Mouse (Mus musculus) MEL (cell line): ENCODE measurements around the gene Mpc1. TPM values are rescaled to one million over a fixed set of nuclear protein-coding genes. Genes with fewer than 3 reads are reported as not detected.

Experiments
- DNase-seq: peaks from one replicate; pipeline ENCODE4 v3.0.0; 2011; ENCODE audit warnings: low read depth, low spot score
- H3K27ac ChIP-seq: 2 replicates; pipeline ENCODE4 v1.5.1; 2012; ENCODE audit warnings: low read depth, mild to moderate bottlenecking, control low read depth, low read length, moderate library complexity; ENCODE audit not compliant: control insufficient read depth
- H3K27me3 ChIP-seq, 2 experiments: fragments of 150-350 bp in 1 of 2; sonication (generic) in 1 of 2; 2 replicates each; pipeline ENCODE4 v1.6.1; 2012; ENCODE audit warnings: low read length in 2 of 2, mild to moderate bottlenecking in 2 of 2, improper control_type of control experiment in 1 of 2, moderate library complexity in 1 of 2; ENCODE audit not compliant: insufficient read depth in 2 of 2, control insufficient read depth in 1 of 2
- H3K36me3 ChIP-seq, 2 experiments: 2 replicates each; pipeline ENCODE4 v1.6.1; 2012 to 2014; ENCODE audit warnings: low read length in 2 of 2, improper control_type of control experiment in 1 of 2, inconsistent platforms in 1 of 2, mild to moderate bottlenecking in 1 of 2; ENCODE audit not compliant: insufficient read depth in 2 of 2, control insufficient read depth in 1 of 2
- H3K4me1 ChIP-seq, 2 experiments: fragments of 150-350 bp in 1 of 2; sonication (generic) in 1 of 2; 2 replicates each; pipeline ENCODE4 v1.6.1; 2012; ENCODE audit warnings: low read length in 2 of 2, improper control_type of control experiment in 1 of 2, mild to moderate bottlenecking in 1 of 2; ENCODE audit not compliant: insufficient read depth in 2 of 2, control insufficient read depth in 1 of 2
- H3K4me3 ChIP-seq, 2 experiments: fragments of 150-350 bp in 1 of 2; sonication (generic) in 1 of 2; 2 replicates each; pipeline ENCODE4 v1.5.1; 2012; ENCODE audit warnings: low read depth in 2 of 2, low read length in 2 of 2, mild to moderate bottlenecking in 2 of 2, moderate library complexity in 2 of 2, control low read depth in 1 of 2, improper control_type of control experiment in 1 of 2; ENCODE audit not compliant: control insufficient read depth in 1 of 2, insufficient read depth in 1 of 2
- H3K79me2 ChIP-seq: 2 replicates; pipeline ENCODE4 v1.6.1; 2012; ENCODE audit warnings: mild to moderate bottlenecking, low read length, moderate library complexity; ENCODE audit not compliant: control insufficient read depth, poor library complexity, insufficient read depth
- H3K9ac ChIP-seq: 2 replicates; pipeline ENCODE4 v1.6.1; 2012; ENCODE audit warnings: low read depth, mild to moderate bottlenecking, control low read depth, low read length, moderate library complexity; ENCODE audit not compliant: control insufficient read depth, poor library complexity, severe bottlenecking
- H3K9me3 ChIP-seq: fragments of 150-350 bp; sonication (generic); replicated peaks from 2 replicates; pipeline ENCODE4 v1.6.1; 2012; ENCODE audit warnings: mild to moderate bottlenecking, low read length, improper control_type of control experiment, moderate library complexity; ENCODE audit not compliant: insufficient read depth
- BHLHE40 ChIP-seq: IDR thresholded peaks from 2 replicates; pipeline ENCODE4 v1.6.1; 2012; ENCODE audit warnings: low read depth, mild to moderate bottlenecking, inconsistent platforms, low read length, improper control_type of control experiment, borderline replicate concordance
- CHD1 ChIP-seq: IDR thresholded peaks from 2 replicates; pipeline ENCODE4 v1.6.1; 2012; ENCODE audit warnings: low read depth, mild to moderate bottlenecking, inconsistent platforms, low read length, improper control_type of control experiment
- CHD2 ChIP-seq: IDR thresholded peaks from 2 replicates; pipeline ENCODE4 v1.6.1; 2011; ENCODE audit warnings: low read length, improper control_type of control experiment
- E2F4 ChIP-seq: IDR thresholded peaks from 2 replicates; pipeline ENCODE4 v1.6.1; 2011; ENCODE audit warnings: low read depth, low read length, improper control_type of control experiment, borderline replicate concordance
- ELF1 ChIP-seq: IDR thresholded peaks from 2 replicates; pipeline ENCODE4 v1.6.1; 2014; ENCODE audit warnings: low read depth, mild to moderate bottlenecking, inconsistent platforms, low read length, improper control_type of control experiment, moderate library complexity
- ETS1 ChIP-seq: IDR thresholded peaks from 2 replicates; pipeline ENCODE4 v1.6.1; 2012; ENCODE audit warnings: low read depth, mild to moderate bottlenecking, inconsistent platforms, low read length, improper control_type of control experiment, moderate library complexity
- GABPA ChIP-seq: IDR thresholded peaks from 2 replicates; pipeline ENCODE4 v1.6.1; 2012; ENCODE audit warnings: low read depth, mild to moderate bottlenecking, inconsistent platforms, low read length, improper control_type of control experiment, moderate library complexity
- KAT2A ChIP-seq: conservative IDR thresholded peaks from 2 replicates; pipeline ENCODE4 v1.6.1; 2012; ENCODE audit warnings: low read depth, low read length, improper control_type of control experiment, inconsistent platforms
- MAFK ChIP-seq: IDR thresholded peaks from 2 replicates; pipeline ENCODE4 v1.6.1; 2011; ENCODE audit warnings: low read depth, mild to moderate bottlenecking, low read length, improper control_type of control experiment, borderline replicate concordance
- MAX ChIP-seq: IDR thresholded peaks from 2 replicates; pipeline ENCODE4 v1.6.1; 2011; ENCODE audit warnings: low read length, improper control_type of control experiment
- MAZ ChIP-seq: IDR thresholded peaks from 2 replicates; pipeline ENCODE4 v1.6.1; 2012; ENCODE audit warnings: low read depth, mild to moderate bottlenecking, inconsistent platforms, low read length, improper control_type of control experiment
- MXI1 ChIP-seq: IDR thresholded peaks from 2 replicates; pipeline ENCODE4 v1.6.1; 2011; ENCODE audit warnings: mild to moderate bottlenecking, low read depth, low read length, improper control_type of control experiment
- NRF1 ChIP-seq: IDR thresholded peaks from 2 replicates; pipeline ENCODE4 v1.6.1; 2014; ENCODE audit warnings: low read depth, mild to moderate bottlenecking, inconsistent platforms, low read length, improper control_type of control experiment, moderate library complexity; ENCODE audit not compliant: poor library complexity, insufficient read depth, severe bottlenecking
- POLR2A ChIP-seq, 2 experiments: IDR thresholded peaks; 2 replicates each; pipeline ENCODE4 v1.6.1; 2011 to 2012; ENCODE audit warnings: low read length in 2 of 2, mild to moderate bottlenecking in 2 of 2, control low read depth in 1 of 2, improper control_type of control experiment in 1 of 2, low read depth in 1 of 2, moderate library complexity in 1 of 2; ENCODE audit not compliant: control insufficient read depth in 1 of 2, insufficient read depth in 1 of 2, poor library complexity in 1 of 2
- POLR2AphosphoS5 ChIP-seq: IDR thresholded peaks from 2 replicates; pipeline ENCODE4 v1.6.1; 2012; ENCODE audit warnings: low read depth, borderline replicate concordance, mild to moderate bottlenecking, inconsistent platforms, low read length, moderate library complexity, mixed read lengths
- RAD21 ChIP-seq: IDR thresholded peaks from 2 replicates; pipeline ENCODE4 v1.6.1; 2011; ENCODE audit warnings: mild to moderate bottlenecking, low read depth, low read length, improper control_type of control experiment
- RCOR1 ChIP-seq: IDR thresholded peaks from 2 replicates; pipeline ENCODE4 v1.6.1; 2012; ENCODE audit warnings: low read depth, mild to moderate bottlenecking, inconsistent platforms, low read length, improper control_type of control experiment
- SIN3A ChIP-seq: IDR thresholded peaks from 2 replicates; pipeline ENCODE4 v1.6.1; 2012; ENCODE audit warnings: low read length, improper control_type of control experiment, inconsistent platforms
- SMC3 ChIP-seq: IDR thresholded peaks from 2 replicates; pipeline ENCODE4 v1.6.1; 2011; ENCODE audit warnings: low read depth, low read length, improper control_type of control experiment
- TCF12 ChIP-seq: IDR thresholded peaks from 2 replicates; pipeline ENCODE4 v1.6.1; 2014; ENCODE audit warnings: low read depth, mild to moderate bottlenecking, inconsistent platforms, low read length, improper control_type of control experiment, moderate library complexity
- USF1 ChIP-seq: IDR thresholded peaks from 2 replicates; pipeline ENCODE4 v1.6.1; 2014; ENCODE audit warnings: low read depth, mild to moderate bottlenecking, inconsistent platforms, low read length, improper control_type of control experiment, moderate library complexity
- USF2 ChIP-seq, 2 experiments: IDR thresholded peaks; 2 replicates each; pipeline ENCODE4 v1.6.1; 2011 to 2012; ENCODE audit warnings: improper control_type of control experiment in 2 of 2, low read length in 2 of 2, borderline replicate concordance in 1 of 2, inconsistent platforms in 1 of 2, low read depth in 1 of 2, mild to moderate bottlenecking in 1 of 2; ENCODE audit not compliant: insufficient read depth in 1 of 2
- ZKSCAN1 ChIP-seq: IDR thresholded peaks from 2 replicates; pipeline ENCODE4 v1.6.1; 2012; ENCODE audit warnings: low read depth, mild to moderate bottlenecking, inconsistent platforms, low read length, improper control_type of control experiment, moderate library complexity
- ZNF384 ChIP-seq: IDR thresholded peaks from 2 replicates; pipeline ENCODE4 v1.6.1; 2012; ENCODE audit warnings: low read depth, mild to moderate bottlenecking, inconsistent platforms, low read length, improper control_type of control experiment
- polyA plus RNA-seq, 2 experiments: library from polyadenylated mRNA; stranded (reverse) in 1 of 2; unstranded in 1 of 2; fragments of >175 nt in 1 of 2; fragments of >200 nt in 1 of 2; gene quantifications; 2 replicates each; pipeline versions ENCODE4 v1.2.1 to v1.2.4; 2012; ENCODE audit warnings: low replicate concordance in 2 of 2, low read depth in 1 of 2; ENCODE audit not compliant: insufficient read length in 2 of 2, insufficient read depth in 1 of 2, missing spikeins in 1 of 2
- total RNA-seq: library from RNA; depleted of rRNA; stranded (reverse); fragments of 300-350 nt; gene quantifications from 2 replicates; pipeline ENCODE4 v1.2.3, GENCODE M21; 2012

Gene Mpc1
- total and polyA plus RNA-seq, 3 experiments, result 56.2 to 89.6 TPM; not detected in 1

GRCm38 (mm10) chr17:8251704-8252103 lies 31.0 kb upstream of the Mpc1 start:
- Histone ChIP-seq H3K9ac (no peak overlapping the region), H3K36me3 (no peaks in the 10 kb centered on the region), H3K4me3 (no peak overlapping the region), H3K9me3 (no peaks in the 10 kb centered on the region), H3K79me2 (no peaks in the 10 kb centered on the region), H3K27ac (no peak overlapping the region), H3K4me1 (no peaks in the 10 kb centered on the region; a peak in 1 of 4 replicates), H3K27me3 (peaks cover 5 to 12% of the 10 kb centered on the region in 2 experiments)
- DNase-seq, result no peak
- TF ChIP-seq NRF1, result no peak
- no peak for TF ChIP-seq ZKSCAN1
- TF ChIP-seq MAFK, result no peak
- TF ChIP-seq MAZ, result no peak
- TF ChIP-seq E2F4, result no peak
- no peak for TF ChIP-seq ZNF384
- TF ChIP-seq POLR2AphosphoS5, result no peak
- TF ChIP-seq USF2 (IDR thresholded peaks at IDR 0.05; ENCODE audit: borderline replicate concordance in 1 of 2, insufficient read depth in 1 of 2, low read depth in 1 of 2, low read length in 2 of 2), result no peak
- no peak for TF ChIP-seq USF1
- TF ChIP-seq CHD1, result no peak
- no peak for TF ChIP-seq TCF12
- no peak for TF ChIP-seq SIN3A
- TF ChIP-seq MXI1, result no peak
- TF ChIP-seq ETS1, result no peak
- no peak for TF ChIP-seq RAD21
- no peak for TF ChIP-seq KAT2A
- no peak for TF ChIP-seq GABPA
- TF ChIP-seq ELF1, result no peak
- no peak for TF ChIP-seq POLR2A (IDR thresholded peaks at IDR 0.05; ENCODE audit: control insufficient read depth in 1 of 2, insufficient read depth in 1 of 2, low read depth in 1 of 2, low read length in 2 of 2, poor library complexity in 1 of 2)
- TF ChIP-seq SMC3, result no peak

GRCm38 (mm10) chr17:8254268-8254667 lies 28.4 kb upstream of the Mpc1 start:
- Histone ChIP-seq H3K4me1 (no peaks in the 10 kb centered on the region; a peak in 1 of 4 replicates), H3K27ac (no peak overlapping the region)
- DNase-seq, result no peak
- TF ChIP-seq CHD1 (no peak), POLR2A (IDR thresholded peaks at IDR 0.05; ENCODE audit: control insufficient read depth in 1 of 2, insufficient read depth in 1 of 2, low read depth in 1 of 2, low read length in 2 of 2, poor library complexity in 1 of 2) (no peak), ZKSCAN1 (no peak), CHD2 (no peak), MXI1 (no peak), ELF1 (no peak), BHLHE40 (no peak), E2F4 (no peak), MAX (no peak), TCF12 (no peak), RCOR1 (no peak)
- TF ChIP-seq, all 39 proteins: peak for 0
- Histone ChIP-seq H3K9me3 (no peaks in the 10 kb centered on the region), H3K4me3 (no peak overlapping the region), H3K79me2 (no peaks in the 10 kb centered on the region), H3K36me3 (no peaks in the 10 kb centered on the region), H3K27me3 (peaks cover 2 to 6% of the 10 kb centered on the region in 2 experiments; a peak in 3 of 4 replicates), H3K9ac (no peak overlapping the region)
